Mouse (Mus musculus) kidney, postnatal 36 days (tissue): ENCODE results near the gene Gm9603.
"Not testable (repeated sequence)": the region's sequence is repeated elsewhere in the genome, so short reads cannot be mapped to it uniquely, and the experiment has no call there.

Experiments used
- DNase-seq, 2 experiments: peaks; one replicate each; pipeline ENCODE4 v3.0.0; 2021 to 2022; ENCODE audit warnings: mixed read lengths in 2 of 2

The Gm9603 gene

GRCm38 (mm10) chr14:5687357-5687756, at the start of gene Gm9603:
Gene Gm9603, minus strand, starts transcription at chr14:5687457.
- DNase-seq: not testable (repeated sequence)

DNA sequence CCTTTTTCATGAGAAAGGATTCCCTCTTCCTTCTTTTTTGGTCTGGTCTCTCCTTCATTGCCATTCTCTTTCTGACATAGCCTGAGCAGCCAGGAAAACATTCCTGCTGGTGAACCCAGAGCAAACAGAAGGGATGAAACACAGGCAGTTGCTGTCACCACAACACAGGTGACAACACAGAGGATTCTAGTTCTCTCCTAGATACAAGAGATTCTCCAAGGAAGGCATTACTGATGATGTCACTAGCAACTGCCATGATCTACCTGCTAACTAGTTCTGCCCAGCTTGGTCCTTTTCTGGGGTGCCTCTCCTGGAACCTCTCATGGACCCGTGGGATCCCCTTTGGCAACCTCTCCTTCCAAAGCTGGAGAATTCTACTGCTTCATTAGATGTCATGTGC, 54.3 kb downstream of the Gm9603 start, which contains the start of gene Gm8265:
TSS of gene Gm8265 (minus strand) at position 101 of the 400 bp plus-strand sequence.
- not testable (repeated sequence) for DNase-seq
